Mouse (Mus musculus) E14TG2a.4 (cell line): ENCODE measurements around the gene Elk4.

Experiments
- CTCF ChIP-seq: conservative IDR thresholded peaks from 2 replicates; pipeline ENCODE4 v1.5.1; 2014; ENCODE audit warnings: low read length
- NANOG ChIP-seq: IDR thresholded peaks from 2 replicates; pipeline ENCODE4 v1.6.1; 2014; ENCODE audit warnings: borderline replicate concordance, low read length, mixed read lengths
- POU5F1 ChIP-seq: IDR thresholded peaks from 2 replicates; pipeline ENCODE4 v1.6.1; 2014; ENCODE audit warnings: low read length, borderline replicate concordance

DNA sequence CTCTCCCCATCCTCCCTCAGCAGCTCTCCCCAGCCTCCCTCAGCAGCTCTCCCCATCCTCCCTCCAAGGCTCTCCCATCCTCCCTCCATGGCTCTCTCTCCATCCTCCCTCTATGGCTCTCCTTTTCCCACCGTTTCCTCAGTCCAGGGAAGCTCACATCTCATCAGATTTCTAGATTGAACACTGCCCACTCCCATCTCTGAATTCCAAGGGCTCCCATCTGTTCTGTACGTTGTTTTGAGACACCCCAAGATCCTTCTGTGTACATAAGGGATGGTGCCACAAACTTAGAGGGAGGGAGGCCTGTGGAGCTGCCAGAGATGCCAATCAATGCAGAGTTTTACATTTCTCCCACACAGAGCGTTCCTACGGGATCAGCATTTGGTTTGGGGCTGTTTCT is 36.4 kb downstream of the Elk4 start:
- no peak for TF ChIP-seq CTCF
- no peak for TF ChIP-seq POU5F1
- no peak for TF ChIP-seq NANOG
